Mouse (Mus musculus): ENCODE results near the gene Eif2b4. TPM values are rescaled to one million over a fixed set of nuclear protein-coding genes. Genes with fewer than 3 reads are reported as not detected.

The Eif2b4 gene
- total RNA-seq, 1 experiment from 2014 or later = 22.1 TPM

- ATAC-seq (ENCODE audit: extremely low read depth, insufficient number of reproducible peaks, low FRiP score, poor library complexity, severe bottlenecking) = peak; percentile 91
Observed at GRCm38 (mm10) chr5:31179766-31180630, 13.2 kb downstream of the Eif2b4 start, which contains the start of the genes Gm29609 and Gtf3c2. TSS of gene Gm29609 (minus strand) at chr5:31179911. TSS of gene Gtf3c2 (minus strand) at chr5:31180144.

GRCm38 (mm10) chr5:31179301-31179765 is 13.9 kb downstream of the Eif2b4 start:
- ATAC-seq (ENCODE audit: extremely low read depth, insufficient number of reproducible peaks, low FRiP score, poor library complexity, severe bottlenecking) = no peak; the same call in 1 of the 2 replicates

- ATAC-seq (ENCODE audit: extremely low read depth, insufficient number of reproducible peaks, low FRiP score, poor library complexity, severe bottlenecking) = no peak
Observed at GRCm38 (mm10) chr5:31168630-31169029, 24.6 kb downstream of the Eif2b4 start.

DNA sequence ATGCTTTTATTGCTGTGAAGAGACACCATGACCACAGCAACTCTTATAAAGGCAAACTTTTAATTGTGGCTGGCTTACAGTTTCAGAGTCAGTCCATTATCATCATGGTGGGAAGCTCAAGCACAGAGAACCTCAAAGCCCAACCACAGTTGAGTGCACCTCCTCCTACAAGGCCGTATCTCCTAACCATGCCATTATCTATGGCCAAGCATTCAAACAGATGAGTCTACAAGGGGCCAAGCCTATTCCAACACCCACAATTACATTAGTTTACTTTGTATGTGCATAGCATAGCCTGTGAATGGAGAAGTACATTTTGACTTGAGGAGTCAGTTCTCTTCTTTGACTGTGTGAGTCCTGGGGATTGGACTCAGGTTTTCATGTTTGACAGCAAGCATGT is 28.4 kb downstream of the Eif2b4 start:
- no peak for ATAC-seq (ENCODE audit: extremely low read depth, insufficient number of reproducible peaks, low FRiP score, poor library complexity, severe bottlenecking)

- no peak for ATAC-seq (ENCODE audit: extremely low read depth, insufficient number of reproducible peaks, low FRiP score, poor library complexity, severe bottlenecking)
Observed at GRCm38 (mm10) chr5:31162462-31162861, 30.8 kb downstream of the Eif2b4 start.

GRCm38 (mm10) chr5:31154152-31154553 is 39.1 kb downstream of the Eif2b4 start, which contains the start of gene Mpv17:
TSS of gene Mpv17 (minus strand) at chr5:31154251.
- peak; percentile 86 for ATAC-seq (ENCODE audit: extremely low read depth, insufficient number of reproducible peaks, low FRiP score, poor library complexity, severe bottlenecking)

DNA sequence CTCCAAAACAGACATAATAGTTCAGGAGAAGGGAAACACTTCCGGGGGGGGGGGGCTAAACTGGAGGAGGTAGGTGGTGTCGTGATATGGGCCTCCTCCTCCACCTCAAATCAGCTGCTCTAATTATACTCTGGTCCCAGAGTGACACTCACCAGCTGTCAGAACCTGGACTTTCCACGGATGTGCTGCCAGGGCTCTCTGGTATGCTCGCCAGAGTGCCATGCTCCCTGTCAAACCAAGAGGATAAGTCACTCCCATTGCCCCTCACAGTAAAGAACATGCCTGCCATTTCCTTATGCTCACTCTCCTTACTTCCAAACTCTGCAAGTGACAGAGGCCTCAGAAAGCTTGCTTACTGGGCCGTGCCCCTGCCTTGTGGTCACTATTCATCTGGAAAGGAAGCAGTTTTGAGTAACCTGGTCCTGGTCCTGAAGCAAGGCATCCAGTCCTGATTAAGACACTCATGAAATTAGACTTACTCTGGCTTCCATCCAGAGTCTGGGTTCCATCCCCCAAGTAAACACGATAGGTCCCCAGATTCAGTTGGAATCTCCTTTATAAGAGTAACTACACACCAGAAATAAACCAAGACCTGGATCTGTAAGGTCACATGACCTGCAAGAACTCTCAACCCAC is 39.6 kb downstream of the Eif2b4 start:
- no peak for ATAC-seq (ENCODE audit: extremely low read depth, insufficient number of reproducible peaks, low FRiP score, poor library complexity, severe bottlenecking)

- ATAC-seq (ENCODE audit: extremely low read depth, insufficient number of reproducible peaks, low FRiP score, poor library complexity, severe bottlenecking) = no peak
Observed at GRCm38 (mm10) chr5:31151746-31152145, 41.5 kb downstream of the Eif2b4 start.

GRCm38 (mm10) chr5:31149781-31150180 is 43.4 kb downstream of the Eif2b4 start:
- ATAC-seq (ENCODE audit: extremely low read depth, insufficient number of reproducible peaks, low FRiP score, poor library complexity, severe bottlenecking) = no peak

DNA sequence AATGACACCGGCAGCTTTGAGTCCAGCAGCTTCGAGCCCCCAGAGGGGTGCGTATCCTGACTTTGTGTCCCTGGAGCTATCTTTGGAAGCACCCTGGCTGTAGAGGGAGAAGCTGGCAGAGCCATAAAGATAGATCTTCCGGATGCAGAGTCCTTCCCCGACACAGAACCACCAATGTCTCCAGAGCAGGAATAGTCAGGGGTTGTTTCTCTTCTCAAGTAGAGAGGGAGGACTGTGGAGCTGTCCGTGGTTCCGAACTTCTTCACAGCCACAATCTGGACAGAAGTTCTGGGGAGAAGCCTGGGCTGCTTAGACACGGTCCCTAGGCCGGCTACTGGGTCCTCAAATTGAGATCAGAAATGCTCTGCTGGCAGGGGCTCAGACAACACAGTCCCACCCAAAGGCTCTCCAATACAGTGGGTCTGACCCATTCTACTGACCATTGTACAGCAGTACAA is 54.2 kb downstream of the Eif2b4 start:
- ATAC-seq (ENCODE audit: extremely low read depth, insufficient number of reproducible peaks, low FRiP score, poor library complexity, severe bottlenecking) = no peak

GRCm38 (mm10) chr5:31138241-31138967 is 54.8 kb downstream of the Eif2b4 start, which contains the start of gene Ucn:
TSS of gene Ucn (minus strand) at chr5:31138829.
- ATAC-seq (ENCODE audit: extremely low read depth, insufficient number of reproducible peaks, low FRiP score, poor library complexity, severe bottlenecking) = no peak

- ATAC-seq (ENCODE audit: extremely low read depth, insufficient number of reproducible peaks, low FRiP score, poor library complexity, severe bottlenecking) = no peak
Observed at GRCm38 (mm10) chr5:31137658-31138057, 55.6 kb downstream of the Eif2b4 start.

Other genes with a start within 250 kb of the Eif2b4 start
- 0.25 and 0.47 TPM in 2 replicates for gene Cgref1, start 247.8 kb downstream of the Eif2b4 start, total RNA-seq (2017)
- 299 and 306 TPM in 2 replicates for gene Preb, start 233.1 kb downstream of the Eif2b4 start, total RNA-seq (2017)
- not detected in 2 replicates for gene Tcf23, start 224.8 kb downstream of the Eif2b4 start, total RNA-seq (2017)
- 50.5 and 56.0 TPM in 2 replicates for gene Atraid, start 145.1 kb downstream of the Eif2b4 start, total RNA-seq (2017)
- gene Slc5a6, start 144.5 kb downstream of the Eif2b4 start, total RNA-seq (2017) = 2.4 and 5.0 TPM in 2 replicates
- 10.6 and 19.6 TPM in 2 replicates for gene Cad, start 138.7 kb downstream of the Eif2b4 start, total RNA-seq (2017)
- not detected in 2 replicates for gene Dnajc5g, start 87.1 kb downstream of the Eif2b4 start, total RNA-seq (2017)
- not detected in 2 replicates for gene Slc30a3, start 85.2 kb downstream of the Eif2b4 start, total RNA-seq (2017)
- not detected in 2 replicates for gene Trim54, start 76.7 kb downstream of the Eif2b4 start, total RNA-seq (2017)
- not detected in 2 replicates for gene Ucn, start 54.6 kb downstream of the Eif2b4 start, total RNA-seq (2017)
- gene Mpv17, start 39.2 kb downstream of the Eif2b4 start, total RNA-seq (2017) = 17.2 and 25.9 TPM in 2 replicates
- gene Gm29609, start 13.5 kb downstream of the Eif2b4 start, total RNA-seq (2017) = 2.8 and 3.6 TPM in 2 replicates
- 86.1 and 86.9 TPM in 2 replicates for gene Gtf3c2, start 13.3 kb downstream of the Eif2b4 start, total RNA-seq (2017)
- 41.3 and 46.7 TPM in 2 replicates for gene Snx17, start 203 bp downstream of the Eif2b4 start, total RNA-seq (2017)
- gene Zfp513, start 8.9 kb upstream of the Eif2b4 start, total RNA-seq (2017) = 18.8 and 21.6 TPM in 2 replicates
- gene Ppm1g, start 27.3 kb upstream of the Eif2b4 start, total RNA-seq (2017) = 116 and 124 TPM in 2 replicates
- gene Nrbp1, start 47.4 kb upstream of the Eif2b4 start, total RNA-seq (2017) = 249 and 258 TPM in 2 replicates
- not detected in 2 replicates for gene Gm9970, start 47.8 kb upstream of the Eif2b4 start, total RNA-seq (2017)
- 17.8 and 18.7 TPM in 2 replicates for gene Krtcap3, start 58.3 kb upstream of the Eif2b4 start, total RNA-seq (2017)
- 30.0 and 51.6 TPM in 2 replicates for gene Ift172, start 97.7 kb upstream of the Eif2b4 start, total RNA-seq (2017)
- gene Fndc4, start 102.7 kb upstream of the Eif2b4 start, total RNA-seq (2017) = not detected in 2 replicates
- gene Gckr, start 104.0 kb upstream of the Eif2b4 start, total RNA-seq (2017) = not detected in 2 replicates